Mouse (Mus musculus): ENCODE data around the gene Plcb2. TPM values are rescaled to one million over a fixed set of nuclear protein-coding genes. Genes with fewer than 3 reads are reported as not detected.

Gene Plcb2
- total RNA-seq, 2 experiments from 2014 or later = 1.9 to 2.8 TPM

- intact Hi-C loops (cut with DNase I) = loop anchor here (5.0 kb wide), 1 partner anchor 209 kb away; no protein-coding TSS in a partner anchor
- no peak for DNase-seq (ENCODE audit: low spot score)
These were observed 31.6 kb downstream of the Plcb2 start for GRCm38 (mm10) chr2:118696451-118697308.

DNA sequence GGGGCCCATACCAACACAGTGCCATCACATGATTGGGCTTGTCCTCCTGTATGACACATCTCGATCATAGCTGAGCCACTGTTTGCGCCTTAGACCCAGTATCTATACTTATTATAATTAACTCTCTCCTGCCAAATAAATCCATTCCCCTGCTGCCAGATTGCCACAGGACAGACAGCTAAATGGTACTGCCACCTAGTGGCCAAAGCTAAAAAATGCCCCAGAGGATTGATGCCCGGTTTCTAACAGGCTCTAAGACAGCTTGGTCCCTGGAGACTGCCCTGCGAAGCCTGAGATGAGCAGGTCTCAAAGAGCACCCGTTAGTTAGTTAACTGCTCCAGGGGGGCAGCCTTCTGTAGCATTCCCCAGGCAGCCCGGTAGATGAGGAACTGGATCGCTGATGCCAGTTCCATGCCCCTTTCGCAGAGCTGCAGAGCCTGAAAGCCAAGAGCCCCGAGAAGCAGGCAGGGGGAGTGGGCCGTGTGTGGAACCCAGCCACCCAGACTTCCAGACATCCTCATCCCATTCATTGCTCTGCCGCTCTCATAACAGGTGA, 32.5 kb downstream of the Plcb2 start:
- no peak for DNase-seq (ENCODE audit: low spot score)

GRCm38 (mm10) chr2:118693370-118693966, 34.8 kb downstream of the Plcb2 start:
- no peak for DNase-seq (ENCODE audit: low spot score)
- intact Hi-C loops (cut with DNase I) = no loop called here

More for the DNA sequence above, 32.5 kb downstream of the Plcb2 start:
- intact Hi-C loops (cut with DNase I) = loop anchor here (1.0 to 5.0 kb wide), 2 partner anchors 57 to 208 kb away; no protein-coding TSS in a partner anchor

GRCm38 (mm10) chr2:118689875-118690274, 38.4 kb downstream of the Plcb2 start:
- no peak for DNase-seq (ENCODE audit: low spot score)
- intact Hi-C loops (cut with DNase I) = no loop called here

- intact Hi-C loops (cut with DNase I) = no loop called here
These were observed 40.4 kb downstream of the Plcb2 start for GRCm38 (mm10) chr2:118687791-118688190.

GRCm38 (mm10) chr2:118686693-118687092, 41.5 kb downstream of the Plcb2 start:
- intact Hi-C loops (cut with DNase I) = no loop called here
- DNase-seq (ENCODE audit: low spot score) = no peak

More at GRCm38 (mm10) chr2:118687791-118688190, 40.4 kb downstream of the Plcb2 start:
- DNase-seq (ENCODE audit: low spot score) = no peak

DNA sequence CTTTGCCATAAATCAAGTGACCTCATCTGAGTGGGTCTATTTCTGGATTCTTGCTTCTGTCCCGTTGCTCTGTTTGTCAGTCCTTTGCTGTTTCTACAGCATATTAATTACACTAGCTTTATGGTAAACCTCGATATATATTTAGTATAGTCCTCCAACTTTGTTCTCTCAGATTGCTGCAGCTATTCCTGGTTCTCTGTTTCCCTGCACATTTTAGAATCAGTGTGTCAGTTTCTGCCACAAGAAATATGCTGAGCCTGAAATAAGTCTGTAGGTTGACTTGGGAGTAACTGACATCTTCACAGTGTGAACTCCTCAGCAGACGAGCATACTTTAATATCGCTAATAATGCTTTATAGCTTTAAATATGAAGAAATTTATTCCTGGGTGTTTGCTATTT, 43.1 kb downstream of the Plcb2 start:
- intact Hi-C loops (cut with DNase I) = no loop called here
- no peak for DNase-seq (ENCODE audit: low spot score)

DNA sequence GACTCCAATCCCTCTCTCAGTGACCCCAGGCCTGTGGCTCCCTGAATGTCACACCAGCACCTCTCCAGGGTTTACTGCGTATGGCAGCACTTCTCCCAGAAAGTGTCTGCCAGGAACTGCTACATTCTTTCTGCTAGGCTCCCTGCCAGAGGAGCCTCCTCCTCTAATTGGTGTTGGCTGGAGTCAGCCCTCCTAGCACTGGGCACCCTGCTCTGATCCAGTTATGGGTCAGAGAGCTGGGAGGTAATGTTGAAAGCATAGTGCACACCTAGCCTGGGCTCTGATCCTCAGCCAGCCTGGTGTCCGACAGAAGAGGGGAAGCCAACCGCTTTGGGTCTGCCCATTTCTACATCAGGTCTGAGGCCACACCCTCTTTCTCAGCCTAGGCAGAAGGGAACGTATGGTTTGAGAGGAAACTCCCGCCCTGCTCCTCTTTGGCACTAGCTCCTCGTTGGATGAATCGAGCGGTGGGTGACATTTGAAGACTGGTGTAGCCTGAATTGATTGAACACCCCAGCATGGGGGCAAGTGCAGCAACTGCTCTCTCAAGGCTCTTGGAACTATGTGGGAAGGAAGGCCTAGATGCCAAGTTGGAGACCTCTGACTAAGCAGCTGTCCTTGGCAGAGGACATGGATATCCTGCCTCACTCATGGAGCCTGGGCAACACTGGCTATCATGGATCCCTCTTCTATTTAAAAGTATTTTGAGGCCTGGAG, 45.5 kb downstream of the Plcb2 start:
- DNase-seq (ENCODE audit: low spot score) = no peak
- intact Hi-C loops (cut with DNase I) = no loop called here

DNA sequence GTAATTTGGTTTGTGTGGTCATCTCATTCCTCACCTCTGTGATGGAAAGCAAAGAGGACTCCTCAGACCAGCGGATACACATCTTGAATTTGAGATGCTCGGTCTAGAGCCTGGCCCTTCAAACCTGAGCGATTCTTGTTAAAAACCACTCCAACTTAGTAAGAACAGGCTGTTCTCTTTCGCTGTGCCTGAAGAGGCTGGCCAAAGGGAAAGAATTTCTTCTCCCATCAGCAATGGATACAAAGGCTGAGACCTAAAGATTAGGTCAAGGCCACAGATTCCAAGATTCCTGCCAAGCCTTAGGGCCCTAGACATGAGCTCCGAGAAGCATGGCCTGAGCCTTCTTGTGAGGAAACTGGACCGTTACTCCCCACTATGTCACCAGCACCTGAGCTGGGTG, 47.3 kb downstream of the Plcb2 start:
- no peak for DNase-seq (ENCODE audit: low spot score)
- intact Hi-C loops (cut with DNase I) = no loop called here

DNA sequence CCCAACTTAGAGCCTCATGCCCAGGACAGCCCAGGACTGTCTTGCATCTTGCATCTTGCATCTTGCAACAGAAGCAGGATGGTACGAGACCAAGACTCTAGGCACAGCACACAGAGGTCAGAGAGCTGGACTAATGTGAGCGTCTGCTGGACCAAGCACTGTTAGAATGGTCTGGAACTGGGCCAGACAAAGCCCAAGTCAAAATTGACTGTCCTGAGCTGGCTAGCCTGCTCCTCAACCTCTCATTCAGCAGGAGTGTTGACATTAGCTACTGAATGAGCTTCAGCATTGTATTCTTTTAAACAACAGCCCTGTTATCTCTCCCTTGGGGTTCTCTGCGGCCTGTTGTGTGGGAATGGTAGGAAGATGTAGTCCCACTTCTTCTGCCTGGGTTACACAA, 48.7 kb downstream of the Plcb2 start:
- intact Hi-C loops (cut with DNase I) = no loop called here
- no peak for DNase-seq (ENCODE audit: low spot score)

GRCm38 (mm10) chr2:118677817-118678216, 50.4 kb downstream of the Plcb2 start:
- intact Hi-C loops (cut with DNase I) = no loop called here
- no peak for DNase-seq (ENCODE audit: low spot score)

DNA sequence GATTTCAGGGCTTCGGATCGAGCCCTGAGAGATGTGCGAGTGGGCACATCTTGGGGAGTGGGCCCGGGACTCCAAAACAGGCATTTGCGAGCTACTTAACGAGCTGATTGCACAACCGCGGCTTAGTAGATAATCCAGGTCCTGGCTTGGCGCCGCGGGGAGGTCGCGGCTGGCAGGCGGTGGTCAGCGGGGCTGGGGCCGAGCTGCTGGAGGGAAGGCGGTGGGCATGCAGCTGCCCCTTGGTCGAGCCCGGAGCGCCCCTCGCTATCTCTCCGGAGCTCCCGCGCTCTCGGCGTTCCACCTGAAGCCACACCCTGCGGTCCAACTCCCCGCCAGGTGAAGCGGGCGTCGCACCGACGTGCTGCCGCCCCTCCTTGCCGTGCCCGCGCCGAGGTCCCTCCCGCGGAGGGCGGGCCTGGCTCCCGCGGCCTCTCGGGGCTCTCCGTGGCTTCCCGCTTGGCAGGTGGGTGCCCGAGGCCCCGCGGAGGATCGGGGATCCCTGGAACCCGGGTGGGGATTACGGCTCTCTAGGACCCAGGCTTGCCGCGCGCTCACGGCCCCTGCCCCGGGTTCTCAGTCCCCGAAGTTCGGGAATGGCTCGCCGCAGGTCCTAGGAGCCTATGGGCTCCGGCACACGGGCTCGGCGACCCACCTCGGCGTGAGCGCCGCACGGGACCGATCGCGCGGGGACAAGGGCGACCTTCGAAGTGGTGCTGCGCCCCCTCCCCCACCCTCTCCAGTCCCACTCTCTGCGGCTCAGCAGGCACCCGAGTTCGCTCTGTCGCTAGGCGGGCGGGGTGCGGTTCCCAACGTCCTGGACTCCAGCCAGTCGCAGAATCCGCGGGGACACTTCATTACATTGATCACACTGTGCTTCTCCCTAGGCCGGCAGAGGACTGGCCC, 51.1 kb downstream of the Plcb2 start:
- no peak for DNase-seq (ENCODE audit: low spot score)
- intact Hi-C loops (cut with DNase I) = no loop called here

GRCm38 (mm10) chr2:118674500-118674899, 53.7 kb downstream of the Plcb2 start:
- no peak for DNase-seq (ENCODE audit: low spot score)
- intact Hi-C loops (cut with DNase I) = no loop called here

DNA sequence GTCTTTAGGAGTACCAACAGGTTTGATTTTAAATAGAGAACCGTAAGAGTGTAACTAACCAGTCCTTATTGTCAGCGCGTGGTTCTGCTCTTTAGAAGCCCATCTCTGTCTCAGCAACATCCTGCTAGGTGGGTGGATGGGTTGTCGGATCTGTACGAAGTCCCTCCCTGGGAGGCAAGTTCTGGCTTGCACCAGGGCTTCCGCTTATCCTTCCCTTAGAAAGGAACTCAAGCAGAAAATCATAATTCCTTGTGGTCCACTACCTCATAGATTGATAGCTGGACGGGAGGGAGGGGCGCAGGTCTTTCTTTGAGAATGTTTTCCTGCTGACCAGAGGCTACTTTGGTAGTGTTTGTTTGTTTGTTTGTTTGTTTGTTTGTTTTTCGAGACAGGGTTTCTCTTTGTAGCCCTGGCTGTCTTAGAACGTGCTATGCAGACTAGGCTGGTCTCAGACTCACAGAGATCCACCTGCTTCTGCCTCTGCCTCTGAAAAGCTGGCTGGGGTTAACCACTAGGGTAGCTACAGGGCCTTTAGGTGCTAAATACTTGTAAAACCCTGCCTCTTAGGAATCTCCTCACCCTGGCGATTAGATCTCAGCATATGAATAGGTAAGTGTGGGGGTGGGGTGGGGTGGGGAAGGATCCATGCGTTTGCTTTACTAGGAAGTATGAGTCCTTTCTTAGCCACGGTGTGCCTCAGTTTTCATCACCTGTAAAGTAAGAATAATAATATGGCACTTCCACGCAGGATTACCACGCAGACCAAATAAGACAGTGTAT, 54.4 kb downstream of the Plcb2 start:
- intact Hi-C loops (cut with DNase I) = no loop called here
- no peak for DNase-seq (ENCODE audit: low spot score)

GRCm38 (mm10) chr2:118671728-118672127, 56.5 kb downstream of the Plcb2 start:
- intact Hi-C loops (cut with DNase I) = no loop called here
- no peak for DNase-seq (ENCODE audit: low spot score)

- intact Hi-C loops (cut with DNase I) = no loop called here
- DNase-seq (ENCODE audit: low spot score) = no peak
These were observed 58.5 kb downstream of the Plcb2 start for GRCm38 (mm10) chr2:118669785-118670184.

GRCm38 (mm10) chr2:118669245-118669644, 59.0 kb downstream of the Plcb2 start:
- intact Hi-C loops (cut with DNase I) = no loop called here
- DNase-seq (ENCODE audit: low spot score) = no peak

- intact Hi-C loops (cut with DNase I) = no loop called here
- no peak for DNase-seq (ENCODE audit: low spot score)
These were observed 61.1 kb downstream of the Plcb2 start for GRCm38 (mm10) chr2:118667181-118667580.

DNA sequence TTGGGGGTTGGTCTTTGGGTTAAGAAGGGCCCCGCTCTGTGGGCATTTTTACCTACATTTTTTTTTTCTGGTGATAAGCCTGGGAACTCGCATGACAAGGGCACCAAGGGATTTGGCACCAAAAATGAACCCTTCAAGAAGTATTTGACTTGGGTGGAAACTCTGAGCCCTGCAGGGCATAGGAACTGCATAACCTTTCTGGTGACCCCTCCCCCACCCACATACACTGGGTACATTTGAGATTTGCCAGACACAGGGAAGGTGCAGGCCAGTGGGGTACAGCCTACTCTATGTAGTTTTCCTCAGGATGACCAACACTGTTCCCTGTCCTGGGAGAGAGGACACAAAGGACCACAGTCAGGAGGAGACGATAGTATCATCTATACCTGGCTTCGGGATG, 62.6 kb downstream of the Plcb2 start:
- DNase-seq (ENCODE audit: low spot score) = no peak
- intact Hi-C loops (cut with DNase I) = no loop called here
